Mouse (Mus musculus): ENCODE measurements around the gene Sarm1. TPM values are rescaled to one million over a fixed set of nuclear protein-coding genes. Genes with fewer than 3 reads are reported as not detected.
A peak's percentile ranks its signal among the peaks of the same experiment; 100 is the strongest.

The Sarm1 gene
- polyA plus RNA-seq, 1 experiment, result 5.8 TPM

GRCm38 (mm10) chr11:78512025-78512957 is 14.7 kb upstream of the Sarm1 start, which contains the start of the genes Tmem199 and Poldip2:
Gene Tmem199, minus strand, starts transcription at chr11:78512172.
Gene Poldip2, plus strand, starts transcription at chr11:78512193.
- DNase-seq (ENCODE audit: low read depth), result no peak

- no peak for DNase-seq (ENCODE audit: low read depth)
These were observed 11.6 kb upstream of the Sarm1 start for GRCm38 (mm10) chr11:78509148-78509547.

GRCm38 (mm10) chr11:78505430-78505829 is 7.9 kb upstream of the Sarm1 start:
- DNase-seq (ENCODE audit: low read depth), result no peak

GRCm38 (mm10) chr11:78502909-78503650 is 5.5 kb upstream of the Sarm1 start, which contains the start of gene Sebox:
Gene Sebox, plus strand, starts transcription at chr11:78503447.
- DNase-seq (ENCODE audit: low read depth), result no peak

- no peak for DNase-seq (ENCODE audit: low read depth)
These were observed 4.0 kb upstream of the Sarm1 start for GRCm38 (mm10) chr11:78501529-78501928.

GRCm38 (mm10) chr11:78500623-78501202 is 3.2 kb upstream of the Sarm1 start:
- no peak for DNase-seq (ENCODE audit: low read depth)

GRCm38 (mm10) chr11:78499543-78499942 is 2.0 kb upstream of the Sarm1 start:
- DNase-seq (ENCODE audit: low read depth), result no peak

GRCm38 (mm10) chr11:78499004-78499403 is 1.4 kb upstream of the Sarm1 start, which contains the start of gene Vtn:
Gene Vtn, plus strand, starts transcription at chr11:78499091.
- no peak for DNase-seq (ENCODE audit: low read depth)

- DNase-seq (ENCODE audit: low read depth), result no peak
These were observed 448 bp downstream of the Sarm1 start for GRCm38 (mm10) chr11:78497071-78497541.

- DNase-seq (ENCODE audit: low read depth), result no peak
These were observed 1.6 kb downstream of the Sarm1 start for GRCm38 (mm10) chr11:78495904-78496303.

GRCm38 (mm10) chr11:78490781-78491241 is 6.7 kb downstream of the Sarm1 start:
- DNase-seq (ENCODE audit: low read depth), result no peak

GRCm38 (mm10) chr11:78488168-78488567 is 9.4 kb downstream of the Sarm1 start:
- no peak for DNase-seq (ENCODE audit: low read depth)

GRCm38 (mm10) chr11:78483639-78484038 is 13.9 kb downstream of the Sarm1 start:
- no peak for DNase-seq (ENCODE audit: low read depth)

GRCm38 (mm10) chr11:78475289-78475688 is 22.3 kb downstream of the Sarm1 start:
- DNase-seq (ENCODE audit: low read depth), result no peak

GRCm38 (mm10) chr11:78471326-78472103 is 26.0 kb downstream of the Sarm1 start:
- no peak for DNase-seq (ENCODE audit: low read depth)

GRCm38 (mm10) chr11:78467932-78468331 is 29.6 kb downstream of the Sarm1 start:
- DNase-seq (ENCODE audit: low read depth), result no peak

GRCm38 (mm10) chr11:78467515-78467914 is 30.0 kb downstream of the Sarm1 start:
- DNase-seq (ENCODE audit: low read depth), result no peak

- DNase-seq (ENCODE audit: low read depth), result no peak
These were observed 31.2 kb downstream of the Sarm1 start for GRCm38 (mm10) chr11:78466242-78466912.

- DNase-seq (ENCODE audit: low read depth), result peak; percentile 36
These were observed 31.9 kb downstream of the Sarm1 start, which contains the start of gene Slc46a1 for GRCm38 (mm10) chr11:78465568-78466180. Gene Slc46a1, plus strand, starts transcription at chr11:78465697.

- DNase-seq (ENCODE audit: low read depth), result no peak
These were observed 32.4 kb downstream of the Sarm1 start for GRCm38 (mm10) chr11:78465116-78465515.
